Mouse (Mus musculus) left cerebral cortex, postnatal 36 days (tissue): ENCODE measurements around the gene Tie1. TPM values are rescaled to one million over a fixed set of nuclear protein-coding genes. Genes with fewer than 3 reads are reported as not detected.

Experiments used
- DNase-seq, 2 experiments: peaks; one replicate each; pipeline ENCODE4 v3.0.0; 2021 to 2022; ENCODE audit warnings: low spot score in 2 of 2, mixed read lengths in 1 of 2
- intact Hi-C: fragments of 180-260 bp; cut with DNase I; formaldehyde crosslinking; loops from one replicate; pipeline ENCODE4 v1.15.1; 2025
- total RNA-seq, 2 experiments: library from RNA; stranded (reverse); gene quantifications; 2 replicates each; pipeline ENCODE4 v1.2.3; 2021

Tie1 gene
- total RNA-seq, 2 experiments from 2014 or later, result 7.8 to 8.6 TPM

GRCm38 (mm10) chr4:118490461-118490860 lies 600 bp upstream of the Tie1 start:
- no peak for DNase-seq
- intact Hi-C loops, result no loop called here

DNA sequence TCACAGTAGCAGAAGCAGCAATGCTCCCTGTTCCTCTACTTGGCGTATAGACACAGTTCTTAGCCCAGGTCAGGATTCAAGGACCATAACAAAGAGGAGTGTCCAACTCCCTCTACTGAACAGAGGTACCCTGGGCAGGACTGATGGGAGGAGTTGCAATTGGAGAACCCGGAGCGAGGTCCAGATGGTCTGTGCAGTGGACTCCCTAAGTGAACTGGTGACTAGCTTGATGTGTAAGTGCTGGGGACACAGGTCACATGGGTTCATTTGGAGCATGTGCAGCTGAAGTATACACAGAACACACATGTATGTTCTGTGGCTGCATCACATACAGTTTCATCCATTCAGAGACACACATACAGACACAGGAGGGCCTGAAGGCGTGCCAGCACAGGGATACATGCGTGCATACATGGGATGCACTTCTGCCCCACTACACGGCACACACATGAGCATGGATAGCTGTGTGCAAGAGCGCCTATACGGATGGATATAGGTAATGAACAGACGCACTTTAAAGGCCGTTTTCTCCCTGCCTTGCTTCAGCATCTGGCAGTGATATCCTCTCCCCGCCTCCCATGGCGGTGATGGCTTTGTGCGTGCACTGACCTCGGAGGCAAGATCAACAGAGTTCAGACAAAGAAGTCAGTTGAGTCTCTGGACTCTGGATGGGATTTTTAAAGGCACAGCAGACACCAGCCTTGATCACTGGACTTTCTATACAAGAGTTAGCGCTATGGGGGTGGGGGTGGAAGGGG lies 12.9 kb downstream of the Tie1 start:
- DNase-seq, result no peak
- intact Hi-C loops, result no loop called here

GRCm38 (mm10) chr4:118472687-118473086 lies 17.2 kb downstream of the Tie1 start:
- intact Hi-C loops, result no loop called here
- DNase-seq, result no peak

DNA sequence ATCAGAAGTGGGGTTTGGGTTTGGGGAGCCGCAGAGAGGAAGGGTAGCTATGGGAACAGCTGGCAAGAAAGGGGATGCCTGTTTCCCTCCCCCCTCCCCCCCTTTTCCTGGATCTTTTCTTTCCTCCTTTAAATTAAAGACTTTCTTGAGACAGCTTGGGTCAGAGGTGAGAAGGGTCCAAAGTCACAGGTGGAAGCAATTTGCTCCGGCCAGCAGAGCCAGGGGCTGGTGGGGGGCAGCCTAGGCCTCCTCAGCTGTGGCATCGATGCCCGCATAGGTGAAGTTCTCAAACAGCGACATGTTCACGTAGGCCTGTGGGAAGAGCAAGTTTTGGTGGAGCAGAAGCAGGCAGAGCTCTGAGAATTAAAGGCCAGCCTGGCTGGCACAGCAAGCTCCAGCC lies 18.6 kb downstream of the Tie1 start:
- no peak for DNase-seq
- intact Hi-C loops, result no loop called here

- DNase-seq, result no peak
- intact Hi-C loops, result no loop called here
Measured at GRCm38 (mm10) chr4:118465697-118466163, 24.1 kb downstream of the Tie1 start.

DNA sequence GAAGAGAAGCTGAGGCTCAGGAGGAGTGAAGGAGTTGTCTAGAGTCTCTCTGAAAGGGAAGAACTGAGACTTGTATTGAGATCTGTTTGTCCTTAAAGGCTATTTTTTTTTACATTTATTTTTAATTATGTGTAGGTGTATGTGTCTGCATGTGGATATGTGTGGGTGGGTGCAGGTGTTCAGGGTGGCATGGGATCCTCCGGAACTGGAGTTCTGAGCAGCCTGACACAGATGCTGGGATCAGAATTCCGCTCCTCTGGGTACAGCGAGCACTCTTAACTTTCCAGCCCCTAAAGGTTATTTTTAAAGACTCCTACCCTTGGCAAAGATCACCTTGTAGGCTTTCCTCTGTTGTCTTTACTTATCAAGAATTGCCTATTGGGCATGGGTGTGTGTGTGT lies 24.9 kb downstream of the Tie1 start:
- peak; percentile 35 to 42 for DNase-seq
- intact Hi-C loops, result no loop called here

GRCm38 (mm10) chr4:118457345-118457975 lies 32.4 kb downstream of the Tie1 start, which contains the start of gene Mpl:
Mpl (minus strand) TSS chr4:118457513.
- intact Hi-C loops, result no loop called here
- peak; percentile 26 to 32 for DNase-seq

GRCm38 (mm10) chr4:118446415-118447153 lies 43.3 kb downstream of the Tie1 start:
- no peak for DNase-seq
- intact Hi-C loops, result loop anchor here (10.0 kb wide), 1 partner anchor 118 kb away; no protein-coding TSS in a partner anchor

DNA sequence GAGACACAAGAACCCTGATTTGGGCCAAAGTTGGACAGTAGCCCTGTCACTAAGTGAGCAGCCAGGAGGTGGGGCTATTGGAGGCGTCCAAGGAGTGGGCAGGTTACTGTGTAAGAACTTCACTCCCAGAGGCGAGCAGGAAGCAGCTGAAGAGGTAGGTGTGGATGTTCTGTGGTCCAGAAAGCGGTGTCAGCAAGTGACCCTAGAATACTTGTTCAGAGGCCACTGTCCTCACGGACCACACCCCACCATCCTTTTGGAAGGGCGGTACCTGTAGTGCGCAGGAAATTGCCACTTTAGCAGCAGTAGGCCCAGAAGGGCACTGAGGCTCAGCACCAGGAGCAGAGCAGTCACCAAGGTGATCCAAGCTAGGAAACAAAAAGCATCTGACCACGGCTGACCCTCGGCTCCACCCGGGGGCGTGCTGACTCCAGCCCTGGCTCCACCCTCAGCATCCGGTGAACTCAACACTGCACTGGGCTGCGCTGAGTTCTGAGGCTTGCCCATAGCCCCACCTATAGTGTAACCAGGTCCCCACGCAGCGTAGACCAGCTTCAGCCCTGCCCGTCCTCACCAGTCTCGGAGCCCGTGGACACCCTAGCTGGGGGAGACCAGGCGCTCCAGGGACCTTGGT lies 44.0 kb downstream of the Tie1 start:
- intact Hi-C loops, result loop anchor here (10.0 kb wide), 1 partner anchor 119 kb away; no protein-coding TSS in a partner anchor
- DNase-seq, result peak; percentile 28 to 29

DNA sequence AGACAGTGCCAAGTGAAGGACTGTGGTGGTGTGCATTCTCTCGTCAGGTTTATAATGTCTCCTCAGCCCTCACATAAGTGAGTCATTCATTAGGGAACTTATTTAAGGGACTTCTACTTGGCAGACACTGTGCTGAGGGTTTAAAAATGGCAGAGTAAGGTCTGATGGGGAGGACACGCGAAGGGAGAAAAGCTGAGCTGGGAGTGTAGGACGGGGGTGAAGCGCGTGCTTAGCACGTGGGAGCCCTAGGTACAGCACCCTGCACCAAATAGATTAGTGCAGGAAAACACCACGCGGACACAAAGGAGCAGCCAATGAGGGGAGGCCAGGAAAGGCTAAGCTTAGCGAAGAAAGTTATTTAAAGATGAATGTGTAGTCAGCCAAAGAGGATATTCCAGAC lies 44.8 kb downstream of the Tie1 start:
- intact Hi-C loops, result loop anchor here (10.0 kb wide), 1 partner anchor 120 kb away; no protein-coding TSS in a partner anchor
- peak; percentile 25 to 38 for DNase-seq

DNA sequence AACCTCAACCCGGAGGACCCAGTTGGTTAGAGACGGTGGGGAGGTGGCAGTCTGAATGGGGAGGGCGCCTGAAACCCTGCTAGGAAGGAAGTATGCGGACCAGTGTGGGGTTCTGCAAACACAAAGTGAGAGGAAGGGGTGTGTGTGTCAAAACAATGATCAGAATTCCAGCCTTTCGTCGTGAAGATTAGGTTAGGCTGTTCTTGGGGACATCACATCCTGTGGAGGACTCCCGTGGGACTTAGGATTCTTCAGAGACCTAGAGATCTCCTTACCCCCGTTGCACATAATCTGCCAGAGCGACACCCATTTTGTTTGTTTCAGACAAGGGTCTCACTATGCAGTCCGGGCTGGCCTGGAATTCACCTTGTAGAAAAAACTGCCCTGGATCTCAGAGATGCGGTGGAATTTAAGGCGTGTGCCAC lies 52.0 kb downstream of the Tie1 start:
- no peak for DNase-seq
- intact Hi-C loops, result loop anchor here (5.0 kb wide), 1 partner anchor 104 kb away; the partner anchor contains the start of gene Tmem125

- peak; percentile 86 to 89 for DNase-seq
- intact Hi-C loops, result loop anchor here (5.0 kb wide), 1 partner anchor 105 kb away; the partner anchor contains the start of gene Tmem125
Measured at GRCm38 (mm10) chr4:118436820-118437603, 52.8 kb downstream of the Tie1 start, which contains the start of gene Cdc20. Cdc20 (minus strand) TSS chr4:118437352.

- intact Hi-C loops, result no loop called here
- no peak for DNase-seq
Measured at GRCm38 (mm10) chr4:118432332-118432731, 57.5 kb downstream of the Tie1 start.

DNA sequence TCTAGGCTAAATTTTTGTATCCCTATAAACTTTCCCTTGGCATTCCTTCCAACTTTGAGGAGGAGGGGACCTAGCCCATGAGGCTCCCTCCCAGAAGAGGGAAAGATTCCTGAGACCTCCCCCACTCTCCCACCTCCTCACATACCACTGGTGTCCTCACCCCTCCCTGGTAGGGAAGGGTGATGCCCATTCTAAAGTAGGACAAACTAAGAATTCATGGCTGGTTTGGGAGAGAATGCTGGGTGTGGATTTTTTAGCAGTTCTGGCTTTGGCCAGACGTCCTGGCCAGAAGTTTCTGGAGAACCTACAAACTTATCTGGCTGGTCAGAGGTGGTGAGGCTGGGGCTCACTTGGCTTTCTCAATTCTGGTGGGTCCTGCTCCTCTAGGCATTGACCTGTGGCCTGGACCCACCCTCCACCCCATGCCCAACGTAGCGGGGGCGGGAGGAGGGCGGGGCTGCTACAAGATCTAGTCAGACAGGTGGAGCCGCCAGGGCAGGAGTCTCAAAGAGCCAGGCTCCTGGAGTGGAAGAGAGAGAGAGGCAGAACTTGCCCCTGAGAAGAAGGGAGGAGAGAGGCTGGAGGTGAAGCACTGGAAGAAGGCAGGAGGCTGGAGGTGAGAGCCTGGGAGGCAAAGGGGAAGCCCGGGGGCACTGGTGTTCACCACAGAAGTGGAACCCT lies 60.5 kb downstream of the Tie1 start:
- DNase-seq, result no peak

GRCm38 (mm10) chr4:118428531-118429214 lies 61.2 kb downstream of the Tie1 start:
- no peak for DNase-seq
- intact Hi-C loops, result no loop called here

More for the DNA sequence above, 60.5 kb downstream of the Tie1 start:
- intact Hi-C loops, result no loop called here

- intact Hi-C loops, result no loop called here
- peak; percentile 66 to 70 for DNase-seq
Measured at GRCm38 (mm10) chr4:118427768-118428451, 62.0 kb downstream of the Tie1 start, which contains the start of gene Elovl1. Elovl1 (plus strand) TSS chr4:118428093.

DNA sequence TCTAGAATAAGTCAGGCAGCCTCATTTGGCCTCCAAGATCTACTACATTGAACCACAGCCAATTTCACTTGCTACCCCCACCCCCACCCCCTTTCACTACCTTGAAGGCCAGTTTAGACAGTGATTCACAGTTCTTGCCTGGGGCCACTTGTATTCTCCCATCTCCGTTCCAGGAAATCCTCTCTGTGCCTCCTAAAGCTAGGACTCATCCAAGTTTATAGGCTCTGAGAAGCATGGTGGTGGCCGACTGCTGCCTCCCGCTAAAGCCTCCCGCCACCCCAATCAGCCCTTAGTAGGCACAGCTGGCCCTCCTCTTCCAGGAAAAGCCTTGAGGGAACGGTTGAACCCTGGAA lies 62.5 kb downstream of the Tie1 start:
- no peak for DNase-seq
- intact Hi-C loops, result no loop called here
